Mouse (Mus musculus): ENCODE measurements at regions not wholly inside any gene's neighbourhood (a gene's known extent, or its start where the extent isn't known, plus 50 kb on each side); places are given as distances from the start of the nearest gene placed in this dataset.

DNA sequence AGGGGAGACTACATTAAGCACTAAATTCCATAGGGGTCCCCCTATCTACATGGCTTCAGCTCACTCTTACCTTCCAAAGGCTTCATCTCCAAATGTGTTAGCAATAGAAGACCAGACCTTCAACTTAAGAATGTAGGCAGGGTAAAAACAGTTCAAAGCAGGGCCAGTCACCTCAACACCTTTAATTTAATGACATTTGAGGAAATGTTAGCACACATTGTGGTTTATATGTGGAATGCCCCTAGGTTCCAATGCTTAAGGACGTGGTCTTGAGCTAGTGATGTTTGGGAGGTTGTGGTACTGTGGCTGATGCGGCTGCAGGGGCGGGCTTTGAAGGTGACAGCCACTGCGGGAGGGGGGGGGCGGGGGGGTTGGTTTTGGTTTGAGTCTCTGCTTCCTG, 116.9 kb upstream of the Tut7 start:
- DNase-seq (no peak), ATAC-seq (no peak)
- Histone ChIP-seq H3K4me3 (ENCODE audit: low read depth, low read length) (no peak overlapping the region), H3K27me3 (ENCODE audit: insufficient read depth, low read length) (no peaks in the 10 kb centered on the region), H3K27ac (ENCODE audit: low read depth, low read length) (no peak overlapping the region), H3K9me3 (ENCODE audit: low read length) (no peaks in the 10 kb centered on the region), H3K9ac (no peak overlapping the region), H3K4me2 (ENCODE audit: low read depth) (no peak overlapping the region), H3K36me3 (ENCODE audit: insufficient read depth) (no peaks in the 10 kb centered on the region), H3K4me1 (ENCODE audit: insufficient read depth) (0 out of 2 replicates have a peak, but pooled peaks cover 3% of the 10 kb centered on the region)
- TF ChIP-seq CTCF (IDR thresholded peaks at IDR 0.05; ENCODE audit: low read depth) = no peak
- 65% methylated on average over 5 of the region's 5 CpGs for WGBS

GRCm38 (mm10) chr13:59937147-59937546, 114.2 kb upstream of the Tut7 start:
- H3K27me3 ChIP-seq (ENCODE audit: insufficient read depth, low read length) = no peaks in the 10 kb centered on the region

GRCm38 (mm10) chr13:59934556-59934955, 111.6 kb upstream of the Tut7 start:
- no peak for TF ChIP-seq CTCF (IDR thresholded peaks at IDR 0.05; ENCODE audit: low read depth)
- Histone ChIP-seq H3K4me1 (ENCODE audit: insufficient read depth) (0 out of 2 replicates have a peak, but pooled peaks cover 3% of the 10 kb centered on the region), H3K4me2 (ENCODE audit: low read depth) (no peak overlapping the region), H3K27ac (ENCODE audit: low read depth, low read length) (no peak overlapping the region), H3K4me3 (ENCODE audit: low read depth, low read length) (no peak overlapping the region), H3K27me3 (ENCODE audit: insufficient read depth, low read length) (no peaks in the 10 kb centered on the region), H3K9me3 (ENCODE audit: low read length) (no peaks in the 10 kb centered on the region), H3K36me3 (ENCODE audit: insufficient read depth) (no peaks in the 10 kb centered on the region), H3K9ac (no peak overlapping the region)
- ATAC-seq (no peak), DNase-seq (no peak)
- WGBS = 49% methylated on average over 1 of the region's 1 CpGs

More at GRCm38 (mm10) chr13:59937147-59937546, 114.2 kb upstream of the Tut7 start:
- no peak for DNase-seq
- ATAC-seq = no peak
- no peaks in the 10 kb centered on the region for H3K9me3 ChIP-seq (ENCODE audit: low read length)
- WGBS = 57% methylated on average over 3 of the region's 3 CpGs
- H3K27ac ChIP-seq (ENCODE audit: low read depth, low read length) = no peak overlapping the region
- no peak overlapping the region for H3K4me2 ChIP-seq (ENCODE audit: low read depth)
- TF ChIP-seq CTCF (IDR thresholded peaks at IDR 0.05; ENCODE audit: low read depth) = peak; percentile 40
- H3K36me3 ChIP-seq (ENCODE audit: insufficient read depth) = no peaks in the 10 kb centered on the region
- 0 out of 2 replicates have a peak, but pooled peaks cover 3% of the 10 kb centered on the region for H3K4me1 ChIP-seq (ENCODE audit: insufficient read depth)
- H3K9ac ChIP-seq = no peak overlapping the region
- no peak overlapping the region for H3K4me3 ChIP-seq (ENCODE audit: low read depth, low read length)

DNA sequence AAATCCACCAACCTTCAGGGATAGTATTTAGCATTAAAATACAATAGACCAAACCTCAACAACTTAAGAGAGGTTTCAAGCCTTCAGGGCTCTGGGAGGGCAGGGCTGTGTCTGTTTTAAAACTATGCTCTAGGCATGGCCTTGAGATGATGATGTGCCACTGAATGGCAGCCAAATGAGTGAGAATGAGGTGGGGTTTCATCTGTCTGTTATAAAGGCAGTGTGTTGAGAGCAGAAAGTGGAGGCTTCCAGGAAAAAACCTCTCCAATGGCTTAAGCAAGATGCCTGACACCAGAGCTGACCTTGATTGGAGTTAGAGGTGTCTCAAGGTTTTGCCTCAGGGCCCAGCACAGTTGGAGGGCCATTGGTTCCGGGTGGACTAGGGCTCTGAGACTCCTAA, 111.1 kb upstream of the Tut7 start:
- ATAC-seq = no peak
- TF ChIP-seq CTCF (IDR thresholded peaks at IDR 0.05; ENCODE audit: low read depth) = no peak
- no peaks in the 10 kb centered on the region for H3K27me3 ChIP-seq (ENCODE audit: insufficient read depth, low read length)
- WGBS = 65% methylated on average over 1 of the region's 1 CpGs
- no peak overlapping the region for H3K4me2 ChIP-seq (ENCODE audit: low read depth)
- H3K27ac ChIP-seq (ENCODE audit: low read depth, low read length) = no peak overlapping the region
- H3K4me3 ChIP-seq (ENCODE audit: low read depth, low read length) = no peak overlapping the region
- H3K9ac ChIP-seq = no peak overlapping the region
- no peaks in the 10 kb centered on the region for H3K9me3 ChIP-seq (ENCODE audit: low read length)
- DNase-seq = no peak
- 0 out of 2 replicates have a peak, but pooled peaks cover 3% of the 10 kb centered on the region for H3K4me1 ChIP-seq (ENCODE audit: insufficient read depth)
- H3K36me3 ChIP-seq (ENCODE audit: insufficient read depth) = no peaks in the 10 kb centered on the region

DNA sequence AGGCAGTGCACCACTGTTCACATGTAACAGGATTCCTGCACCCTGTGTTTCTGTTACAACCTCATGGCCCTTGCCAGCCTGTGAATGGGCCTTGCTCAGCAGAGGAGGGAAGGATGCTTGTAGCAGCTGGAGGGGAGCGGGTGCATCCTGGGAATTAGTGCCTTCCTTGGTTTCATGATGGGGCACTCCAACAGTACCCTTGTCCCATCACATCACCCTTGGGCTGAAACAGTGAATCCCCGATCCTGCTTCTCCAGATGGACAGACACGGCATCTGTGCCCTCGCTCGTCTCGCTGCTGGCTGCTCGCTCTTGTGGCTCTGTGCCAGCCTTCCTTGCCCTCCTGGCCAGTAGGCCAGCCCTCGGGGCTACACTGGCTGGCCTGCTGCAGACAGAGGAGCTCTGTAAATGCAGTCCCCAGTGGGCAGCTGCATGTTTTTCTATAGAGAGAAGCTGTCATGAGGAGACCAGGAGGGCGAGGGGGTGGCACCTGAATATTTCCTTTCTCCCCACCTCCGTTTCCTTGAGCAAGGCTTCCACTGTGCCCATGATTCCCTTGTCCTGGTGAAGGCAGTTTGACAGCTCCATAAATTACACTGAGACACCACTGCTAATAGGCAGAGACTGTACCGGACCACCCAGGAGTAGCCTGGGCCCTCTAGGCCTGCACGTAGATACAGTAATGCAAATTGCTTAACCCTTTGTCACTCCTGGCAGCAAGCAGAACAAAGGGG, 104.6 kb upstream of the Tut7 start:
- WGBS = 28% methylated on average over 12 of the region's 12 CpGs
- TF ChIP-seq CTCF (IDR thresholded peaks at IDR 0.05; ENCODE audit: low read depth) = no peak
- no peak overlapping the region for H3K27ac ChIP-seq (ENCODE audit: low read depth, low read length)
- H3K9ac ChIP-seq = no peak overlapping the region
- no peak overlapping the region for H3K4me3 ChIP-seq (ENCODE audit: low read depth, low read length)
- DNase-seq (peak; percentile 48), ATAC-seq (peak; percentile 68)
- no peaks in the 10 kb centered on the region for H3K27me3 ChIP-seq (ENCODE audit: insufficient read depth, low read length)
- H3K4me2 ChIP-seq (ENCODE audit: low read depth) = no peak overlapping the region
- H3K36me3 ChIP-seq (ENCODE audit: insufficient read depth) = no peaks in the 10 kb centered on the region
- H3K9me3 ChIP-seq (ENCODE audit: low read length) = no peaks in the 10 kb centered on the region
- no peaks in the 10 kb centered on the region for H3K4me1 ChIP-seq (ENCODE audit: insufficient read depth)

DNA sequence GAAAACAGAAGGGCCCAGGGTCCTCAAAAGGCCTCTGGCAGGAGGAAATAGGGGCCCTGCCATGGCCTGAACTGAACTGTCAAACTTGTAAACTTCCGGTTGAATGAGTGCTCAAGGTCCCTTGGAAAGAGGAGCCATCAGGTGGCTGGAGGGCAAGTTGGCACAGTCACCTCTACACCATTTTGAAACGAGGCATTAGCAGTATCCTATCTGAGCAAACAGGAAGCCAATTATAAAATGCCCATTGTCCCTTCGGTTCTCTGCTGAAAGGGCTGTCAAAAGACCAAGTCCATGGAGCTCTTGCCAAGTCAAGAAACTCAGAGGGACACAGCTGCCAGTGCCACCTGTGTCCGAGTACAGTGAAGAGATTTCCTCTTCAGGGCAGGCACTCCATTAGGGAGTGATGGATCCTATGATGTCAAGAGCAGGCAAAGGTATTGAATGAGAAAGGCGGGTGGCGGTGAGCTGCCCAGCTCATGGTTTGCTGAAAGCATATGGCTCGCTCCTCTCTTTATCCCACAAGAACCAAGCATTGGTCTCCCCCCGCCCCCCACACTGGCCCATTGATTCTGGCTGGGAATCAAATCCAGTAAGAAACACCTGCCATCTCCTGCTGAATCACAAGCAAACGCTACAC, 103.0 kb upstream of the Tut7 start:
- peak; percentile 67 for ATAC-seq
- DNase-seq = peak; percentile 64
- no peak overlapping the region for H3K27ac ChIP-seq (ENCODE audit: low read depth, low read length)
- no peaks in the 10 kb centered on the region for H3K9me3 ChIP-seq (ENCODE audit: low read length)
- H3K4me1 ChIP-seq (ENCODE audit: insufficient read depth) = no peaks in the 10 kb centered on the region
- WGBS = 13% methylated on average over 9 of the region's 9 CpGs
- no peak overlapping the region for H3K9ac ChIP-seq
- no peaks in the 10 kb centered on the region for H3K27me3 ChIP-seq (ENCODE audit: insufficient read depth, low read length)
- no peak overlapping the region for H3K4me2 ChIP-seq (ENCODE audit: low read depth)
- H3K36me3 ChIP-seq (ENCODE audit: insufficient read depth) = no peaks in the 10 kb centered on the region
- no peak overlapping the region for H3K4me3 ChIP-seq (ENCODE audit: low read depth, low read length)
- no peak for TF ChIP-seq CTCF (IDR thresholded peaks at IDR 0.05; ENCODE audit: low read depth)

GRCm38 (mm10) chr13:59917185-59917584, 94.2 kb upstream of the Tut7 start:
- no peak for ATAC-seq
- Histone ChIP-seq H3K27ac (ENCODE audit: low read depth, low read length) (no peak overlapping the region), H3K4me3 (ENCODE audit: low read depth, low read length) (no peak overlapping the region), H3K4me1 (ENCODE audit: insufficient read depth) (no peaks in the 10 kb centered on the region), H3K36me3 (ENCODE audit: insufficient read depth) (no peaks in the 10 kb centered on the region), H3K9me3 (ENCODE audit: low read length) (no peaks in the 10 kb centered on the region), H3K27me3 (ENCODE audit: insufficient read depth, low read length) (no peaks in the 10 kb centered on the region; the same call in 1 of the 2 replicates), H3K9ac (no peak overlapping the region), H3K4me2 (ENCODE audit: low read depth) (no peak overlapping the region)
- no peak for TF ChIP-seq CTCF (IDR thresholded peaks at IDR 0.05; ENCODE audit: low read depth)
- WGBS = 94% methylated on average over 5 of the region's 5 CpGs
- no peak for DNase-seq
